ENCODE assay signal across 9 mouse cellular contexts in genomic region chr9:119031772-119032171, GRCm38 (mm10). TPM values are rescaled to one million over a fixed set of nuclear protein-coding genes. Genes with fewer than 3 reads are reported as not detected.
DNase-seq lines count a peak whose midpoint lies in the region; ATAC-seq lines count a peak whose summit lies in the region.
"Had no signal": no experiment of that assay in that cellular context is flagged by ENCODE, and none has a peak within 500 bp of the region (broad histone marks: within the 10 kb centered on the region; RNA-seq: fewer than 3 reads in every experiment).

No protein-coding gene starts in this region.

- H3K9me3 ChIP-seq in hindbrain, embryonic 13.5 days: no peaks in the 10 kb centered on the region
- no peaks in the 10 kb centered on the region for H3K9me3 ChIP-seq in hindbrain, embryonic 11.5 days (ENCODE audit: control insufficient read depth, low read length)
- no peaks in the 10 kb centered on the region for H3K9me3 ChIP-seq in embryonic facial prominence, embryonic 10.5 days
- H3K9me3 ChIP-seq in heart, embryonic 16.5 days (replicated peaks; ENCODE audit: control insufficient read depth, low read length): no peaks in the 10 kb centered on the region
- H3K9me3 ChIP-seq in lung, embryonic 16.5 days (ENCODE audit: control insufficient read depth, low read length): no peaks in the 10 kb centered on the region

- no peak overlapping the region for H3K4me3 ChIP-seq in hindbrain, embryonic 13.5 days
- H3K4me3 ChIP-seq in hindbrain, embryonic 11.5 days (ENCODE audit: low read depth, low read length): no peak overlapping the region
- no peak overlapping the region for H3K4me3 ChIP-seq in embryonic facial prominence, embryonic 10.5 days
- no peak overlapping the region for H3K4me3 ChIP-seq in heart, embryonic 16.5 days (ENCODE audit: low read length)
- H3K4me3 ChIP-seq in lung, embryonic 16.5 days (ENCODE audit: low read length): no peak overlapping the region

- no peak for ATAC-seq in hindbrain, embryonic 13.5 days (ENCODE audit: low FRiP score)
- no peak for ATAC-seq in hindbrain, embryonic 11.5 days (ENCODE audit: low FRiP score)
- 0 out of 2 replicates have a peak, but pooled peaks have one; percentile 22 for ATAC-seq in heart, embryonic 16.5 days (replicated peaks; ENCODE audit: extremely low read depth, insufficient read depth, low FRiP score)
- ATAC-seq in lung, embryonic 16.5 days (ENCODE audit: low read depth): 0 out of 2 replicates have a peak, but pooled peaks have one; percentile 23

- H3K36me3 ChIP-seq in hindbrain, embryonic 13.5 days: peaks cover 6% of the 10 kb centered on the region; the same call in 1 of the 2 replicates
- H3K36me3 ChIP-seq in hindbrain, embryonic 11.5 days (ENCODE audit: control insufficient read depth, insufficient read depth, low read length): no peaks in the 10 kb centered on the region
- H3K36me3 ChIP-seq in embryonic facial prominence, embryonic 10.5 days (replicated peaks): peaks cover 43% of the 10 kb centered on the region
- peaks cover 13% of the 10 kb centered on the region for H3K36me3 ChIP-seq in heart, embryonic 16.5 days (ENCODE audit: control insufficient read depth, insufficient read depth)
- peaks cover 17% of the 10 kb centered on the region for H3K36me3 ChIP-seq in lung, embryonic 16.5 days (ENCODE audit: control insufficient read depth, insufficient read depth, low read length)

- H3K9ac ChIP-seq in hindbrain, embryonic 13.5 days: 0 out of 2 replicates have a peak overlapping the region, but pooled peaks have one; percentile 1
- H3K9ac ChIP-seq in hindbrain, embryonic 11.5 days (ENCODE audit: low read depth, low read length): no peak overlapping the region
- no peak overlapping the region for H3K9ac ChIP-seq in heart, embryonic 16.5 days (ENCODE audit: low read length)
- peak overlapping the region; percentile 33; the same call in 1 of the 2 replicates for H3K9ac ChIP-seq in lung, embryonic 16.5 days (ENCODE audit: low read length)

- H3K4me1 ChIP-seq in hindbrain, embryonic 13.5 days (replicated peaks): peaks cover 52% of the 10 kb centered on the region
- 0 out of 2 replicates have a peak, but pooled peaks cover 7% of the 10 kb centered on the region for H3K4me1 ChIP-seq in hindbrain, embryonic 11.5 days (replicated peaks; ENCODE audit: control insufficient read depth, insufficient read depth, low read length)
- H3K4me1 ChIP-seq in embryonic facial prominence, embryonic 10.5 days: peaks cover 40% of the 10 kb centered on the region
- H3K4me1 ChIP-seq in heart, embryonic 16.5 days (ENCODE audit: control insufficient read depth, insufficient read depth, low read length): peaks cover 15% of the 10 kb centered on the region
- H3K4me1 ChIP-seq in lung, embryonic 16.5 days (replicated peaks; ENCODE audit: control insufficient read depth, insufficient read depth, low read length): peaks cover 18% of the 10 kb centered on the region

- peak overlapping the region; percentile 82 for H3K27ac ChIP-seq in hindbrain, embryonic 13.5 days
- no peak overlapping the region for H3K27ac ChIP-seq in hindbrain, embryonic 11.5 days (ENCODE audit: low read depth, low read length)
- H3K27ac ChIP-seq in embryonic facial prominence, embryonic 10.5 days (replicated peaks): peak overlapping the region; percentile 72; the same call in 1 of the 2 replicates
- H3K27ac ChIP-seq in heart, embryonic 16.5 days (ENCODE audit: low read length): peak overlapping the region; percentile 30; the same call in 1 of the 2 replicates
- H3K27ac ChIP-seq in lung, embryonic 16.5 days (ENCODE audit: low read length): 0 out of 2 replicates have a peak overlapping the region, but pooled peaks have one; percentile 2

- intact Hi-C loops in left cerebral cortex, postnatal 36 days (cut with DNase I): loop anchor here (2.0 kb wide), 1 partner anchor 105 kb away; the partner anchor contains the start of gene Ctdspl

- 82% methylated on average over 14 of the region's 14 CpGs for WGBS in hindbrain, embryonic 13.5 days
- WGBS in hindbrain, embryonic 11.5 days: 83% methylated on average over 14 of the region's 14 CpGs
- WGBS in embryonic facial prominence, embryonic 10.5 days: 83% methylated on average over 14 of the region's 14 CpGs
- WGBS in heart, embryonic 16.5 days: 71% methylated on average over 14 of the region's 14 CpGs
- WGBS in lung, embryonic 16.5 days: 79% methylated on average over 14 of the region's 14 CpGs

- H3K4me2 ChIP-seq in hindbrain, embryonic 13.5 days: no peak overlapping the region
- no peak overlapping the region for H3K4me2 ChIP-seq in hindbrain, embryonic 11.5 days (replicated peaks; ENCODE audit: low read depth, low read length)
- no peak overlapping the region for H3K4me2 ChIP-seq in heart, embryonic 16.5 days (ENCODE audit: low read depth, low read length)
- no peak overlapping the region for H3K4me2 ChIP-seq in lung, embryonic 16.5 days (ENCODE audit: low read depth, low read length)

- no peak for DNase-seq in hindbrain, embryonic 11.5 days (ENCODE audit: low spot score)
- no peak for DNase-seq in embryonic facial prominence, embryonic 10.5 days (ENCODE audit: low spot score)
- no peak for DNase-seq in left cerebral cortex, postnatal 36 days (ENCODE audit: low spot score in 2 of 2)
- no peak for DNase-seq in retina, embryonic 14.5 days (ENCODE audit: low spot score)
- no peak for DNase-seq in thymus, postnatal 0 days (ENCODE audit: low spot score)
- DNase-seq: left cerebral cortex, postnatal 4 days had no signal

- no peaks in the 10 kb centered on the region for H3K27me3 ChIP-seq in hindbrain, embryonic 13.5 days
- H3K27me3 ChIP-seq in hindbrain, embryonic 11.5 days (ENCODE audit: control insufficient read depth, insufficient read depth, low read length): no peaks in the 10 kb centered on the region
- H3K27me3 ChIP-seq in embryonic facial prominence, embryonic 10.5 days (replicated peaks; ENCODE audit: low read depth, poor library complexity, severe bottlenecking): no peaks in the 10 kb centered on the region
- H3K27me3 ChIP-seq in heart, embryonic 16.5 days (ENCODE audit: control insufficient read depth, insufficient read depth, low read length): no peaks in the 10 kb centered on the region
- no peaks in the 10 kb centered on the region for H3K27me3 ChIP-seq in lung, embryonic 16.5 days (ENCODE audit: control insufficient read depth, insufficient read depth, low read depth, low read length)

RNA-seq across cellular contexts. Expression of gene Vill, which starts 20.8 kb away (rescaled TPM):
- 4.2 TPM in 2 replicates for polyA plus RNA-seq in hindbrain, embryonic 13.5 days (2015; fragmentation: Nextera tagmentation; extraction: Ambion mirVana)
- 7.5 and 8.8 TPM in 2 replicates for polyA plus RNA-seq in hindbrain, embryonic 11.5 days (2014; fragmentation: Nextera tagmentation; extraction: Ambion mirVana)
- 19.3 and 20.5 TPM in 2 replicates for polyA plus RNA-seq in embryonic facial prominence, embryonic 10.5 days (2016; fragmentation: Nextera tagmentation; extraction: Ambion mirVana)
- polyA plus RNA-seq in heart, embryonic 16.5 days (2015; fragmentation: Nextera tagmentation; extraction: Ambion mirVana): 9.0 and 11.4 TPM in 2 replicates
- polyA plus RNA-seq in lung, embryonic 16.5 days (2015; fragmentation: Nextera tagmentation; extraction: Ambion mirVana): 34.9 and 38.2 TPM in 2 replicates
- 1 to 10 TPM; 5.1 to 9.6 TPM for total RNA-seq in left cerebral cortex, postnatal 36 days (2021)
- 5.9 and 8.0 TPM in 2 replicates for polyA plus RNA-seq in thymus, postnatal 0 days (2015; fragmentation: Nextera tagmentation; extraction: Ambion mirVana)

Comparison
In these comparisons a context has a peak if more than half of its experiments do, and no peak if none do; other contexts are left out.
1. H3K9ac ChIP-seq: peak in hindbrain, embryonic 13.5 days (single experiment) and lung, embryonic 16.5 days (single experiment); none in hindbrain, embryonic 11.5 days (single experiment) and heart, embryonic 16.5 days (single experiment).
2. ATAC-seq: peak in heart, embryonic 16.5 days (single experiment) and lung, embryonic 16.5 days (single experiment); none in hindbrain, embryonic 13.5 days (single experiment) and hindbrain, embryonic 11.5 days (single experiment).